ENCODE assay signal across 24 mouse cellular contexts in genomic region chr8:117455701-117456100, GRCm38 (mm10).
"Had no signal": no experiment of that assay in that cellular context is flagged by ENCODE, and none has a peak within 500 bp of the region (broad histone marks: within the 10 kb centered on the region; RNA-seq: fewer than 3 reads in every experiment).

No protein-coding gene starts in this region.

- DNase-seq: forebrain, postnatal 0 days; gastrocnemius, postnatal 14 days; gastrocnemius, postnatal 36 days; heart, adult 11 months; heart, adult 2 months; heart, postnatal 14 days; heart, postnatal 36 days; kidney, adult 18-20 months; kidney, adult 8-10 months; kidney, postnatal 14 days; kidney, postnatal 36 days; left cerebral cortex, postnatal 4 days had no signal

- H3K4me1 ChIP-seq: heart, embryonic 13.5 days; heart, embryonic 15.5 days; limb, embryonic 13.5 days; limb, embryonic 15.5 days; liver, embryonic 12.5 days had no signal

- H3K4me3 ChIP-seq: forebrain, embryonic 15.5 days; heart, adult 2 months; heart, embryonic 13.5 days; heart, embryonic 15.5 days; hindbrain, embryonic 10.5 days; hindbrain, embryonic 12.5 days; hindbrain, embryonic 15.5 days; limb, embryonic 13.5 days; limb, embryonic 15.5 days; liver, embryonic 12.5 days had no signal

- H3K9ac ChIP-seq: forebrain, embryonic 15.5 days; forebrain, postnatal 0 days; heart, embryonic 13.5 days; heart, embryonic 15.5 days; hindbrain, embryonic 12.5 days; hindbrain, embryonic 15.5 days; limb, embryonic 13.5 days; limb, embryonic 15.5 days; liver, embryonic 12.5 days had no signal

- H3K27me3 ChIP-seq: forebrain, embryonic 15.5 days; heart, embryonic 13.5 days; heart, embryonic 15.5 days; hindbrain, embryonic 12.5 days; hindbrain, embryonic 15.5 days; limb, embryonic 13.5 days; limb, embryonic 15.5 days; liver, embryonic 12.5 days had no signal

- H3K9me3 ChIP-seq: forebrain, embryonic 15.5 days; heart, embryonic 13.5 days; heart, embryonic 15.5 days; hindbrain, embryonic 10.5 days; hindbrain, embryonic 12.5 days; hindbrain, embryonic 15.5 days; limb, embryonic 13.5 days; limb, embryonic 15.5 days; liver, embryonic 12.5 days had no signal

- H3K4me2 ChIP-seq: forebrain, embryonic 15.5 days; heart, embryonic 11.5 days; heart, embryonic 13.5 days; heart, embryonic 15.5 days; hindbrain, embryonic 12.5 days; hindbrain, embryonic 15.5 days; limb, embryonic 13.5 days; limb, embryonic 15.5 days; liver, embryonic 12.5 days had no signal

- H3K27ac ChIP-seq: forebrain, embryonic 15.5 days; heart, adult 2 months; heart, embryonic 13.5 days; heart, embryonic 15.5 days; hindbrain, embryonic 10.5 days; hindbrain, embryonic 12.5 days; hindbrain, embryonic 15.5 days; hindbrain, postnatal 0 days; kidney, postnatal 0 days; limb, embryonic 13.5 days; limb, embryonic 15.5 days; liver, embryonic 12.5 days had no signal

- ATAC-seq: forebrain, embryonic 15.5 days; forebrain, postnatal 0 days; hindbrain, postnatal 0 days; liver, embryonic 12.5 days had no signal
